Mouse (Mus musculus) gastrocnemius, postnatal 25 days (tissue): ENCODE data around the gene Nudt8. TPM values are rescaled to one million over a fixed set of nuclear protein-coding genes. Genes with fewer than 3 reads are reported as not detected.

ENCODE experiments used
- DNase-seq: peaks from one replicate; pipeline ENCODE4 v3.0.0; 2022
- total RNA-seq, 2 experiments: library from RNA; stranded (reverse); gene quantifications; 1 replicate in 1 of 2; 2 replicates in 1 of 2; pipeline ENCODE4 v1.2.3; 2021

Nudt8 gene
- total RNA-seq, 2 experiments from 2014 or later, result 21.5 to 23.1 TPM

- no peak for DNase-seq
These were observed 12.3 kb upstream of the Nudt8 start for GRCm38 (mm10) chr19:3988066-3988465.

- no peak for DNase-seq
These were observed 11.6 kb upstream of the Nudt8 start for GRCm38 (mm10) chr19:3988750-3989149.

GRCm38 (mm10) chr19:3990804-3991203 lies 9.6 kb upstream of the Nudt8 start:
- DNase-seq, result peak; percentile 59

GRCm38 (mm10) chr19:3991562-3991961 lies 8.8 kb upstream of the Nudt8 start:
- no peak for DNase-seq

- no peak for DNase-seq
These were observed 8.4 kb upstream of the Nudt8 start for GRCm38 (mm10) chr19:3991966-3992365.

GRCm38 (mm10) chr19:3992416-3992815 lies 8.0 kb upstream of the Nudt8 start, which contains the start of gene Tbx10:
TSS of gene Tbx10 (plus strand) at chr19:3992752.
- no peak for DNase-seq

- no peak for DNase-seq
These were observed 5.4 kb upstream of the Nudt8 start for GRCm38 (mm10) chr19:3994932-3995331.

- no peak for DNase-seq
These were observed 4.9 kb upstream of the Nudt8 start for GRCm38 (mm10) chr19:3995505-3995904.

- no peak for DNase-seq
These were observed 4.3 kb upstream of the Nudt8 start for GRCm38 (mm10) chr19:3996106-3996505.

GRCm38 (mm10) chr19:3996747-3997146 lies 3.6 kb upstream of the Nudt8 start:
- no peak for DNase-seq

GRCm38 (mm10) chr19:3997231-3997630 lies 3.1 kb upstream of the Nudt8 start:
- DNase-seq, result no peak

- DNase-seq, result no peak
These were observed 2.0 kb upstream of the Nudt8 start for GRCm38 (mm10) chr19:3998335-3998734.

GRCm38 (mm10) chr19:3999121-3999730 lies 1.2 kb upstream of the Nudt8 start:
- no peak for DNase-seq

GRCm38 (mm10) chr19:4000949-4001525 lies 657 bp downstream of the Nudt8 start:
- no peak for DNase-seq

- DNase-seq, result no peak
These were observed 1.4 kb downstream of the Nudt8 start for GRCm38 (mm10) chr19:4001752-4002151.

- no peak for DNase-seq
These were observed 2.7 kb downstream of the Nudt8 start, which contains the start of gene Doc2g for GRCm38 (mm10) chr19:4003112-4003511. TSS of gene Doc2g (plus strand) at chr19:4003313.

- no peak for DNase-seq
These were observed 3.3 kb downstream of the Nudt8 start for GRCm38 (mm10) chr19:4003641-4004040.

GRCm38 (mm10) chr19:4004331-4004730 lies 4.0 kb downstream of the Nudt8 start:
- no peak for DNase-seq

GRCm38 (mm10) chr19:4005091-4005490 lies 4.7 kb downstream of the Nudt8 start:
- no peak for DNase-seq

- no peak for DNase-seq
These were observed 5.6 kb downstream of the Nudt8 start for GRCm38 (mm10) chr19:4005971-4006370.

GRCm38 (mm10) chr19:4011086-4011485 lies 10.7 kb downstream of the Nudt8 start:
- DNase-seq, result no peak

- peak; percentile 98 for DNase-seq
These were observed 12.1 kb downstream of the Nudt8 start, which contains the start of gene Ndufv1 for GRCm38 (mm10) chr19:4012432-4013022. TSS of gene Ndufv1 (minus strand) at chr19:4012806.

GRCm38 (mm10) chr19:4013066-4013465 lies 12.7 kb downstream of the Nudt8 start:
- no peak for DNase-seq

- DNase-seq, result no peak
These were observed 14.4 kb downstream of the Nudt8 start for GRCm38 (mm10) chr19:4014802-4015201.
